Mouse (Mus musculus) regulatory T cell (primary cell): ENCODE results near the gene Zfp809.

Experiments
- in situ Hi-C: fragments of 300-600 bp; cut with MboI, MseI; formaldehyde crosslinking; loops from one replicate; pipeline ENCODE4 v1.15.1; 2025; ENCODE audit warnings: high pct_unique_total_duplicates

The Zfp809 gene

GRCm38 (mm10) chr9:22262611-22263010 lies 37.1 kb downstream of the Zfp809 start:
- in situ Hi-C loops: no loop called here

DNA sequence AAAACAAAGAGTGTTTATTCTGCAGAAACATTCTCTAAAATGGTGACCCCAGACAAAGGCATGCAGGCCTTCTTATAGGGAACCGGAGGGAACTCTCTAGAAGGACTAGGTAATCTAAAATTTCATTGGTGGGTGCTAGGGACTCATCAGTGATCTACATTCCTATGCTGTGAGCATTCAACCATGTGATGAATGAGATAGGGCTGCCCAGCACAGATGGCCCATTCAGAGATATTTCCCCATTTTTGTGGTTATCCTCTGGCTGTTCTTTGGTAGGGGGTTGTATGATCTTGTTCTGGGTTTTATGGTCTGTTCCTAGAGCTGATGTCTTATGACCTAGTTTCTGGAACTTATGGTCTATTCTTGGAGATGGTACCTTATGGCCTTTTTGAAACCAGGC lies 43.4 kb downstream of the Zfp809 start:
- in situ Hi-C loops: no loop called here

GRCm38 (mm10) chr9:22278733-22279132 lies 53.2 kb downstream of the Zfp809 start:
- in situ Hi-C loops: no loop called here
